27 mouse cellular contexts compared by ENCODE assay signal in genomic region chr11:3520919-3521318, GRCm38 (mm10). TPM values are rescaled to one million over a fixed set of nuclear protein-coding genes. Genes with fewer than 3 reads are reported as not detected.
DNase-seq lines count a peak whose midpoint lies in the region; ATAC-seq and TF ChIP-seq lines count a peak whose summit lies in the region.
"Had no signal": no experiment of that assay in that cellular context is flagged by ENCODE, and none has a peak within 500 bp of the region (broad histone marks: within the 10 kb centered on the region; RNA-seq: fewer than 3 reads in every experiment).

No protein-coding gene starts in this region.

- H3K4me1 ChIP-seq in midbrain, embryonic 14.5 days (ENCODE audit: control insufficient read depth, insufficient read depth, low read length) = peaks cover 11% of the 10 kb centered on the region
- H3K4me1 ChIP-seq in midbrain, embryonic 10.5 days = peaks cover 15% of the 10 kb centered on the region

- no peaks in the 10 kb centered on the region for H3K9me3 ChIP-seq in midbrain, embryonic 14.5 days (ENCODE audit: control insufficient read depth, low read length)
- no peaks in the 10 kb centered on the region for H3K9me3 ChIP-seq in midbrain, embryonic 10.5 days (replicated peaks)
- H3K9me3 ChIP-seq: embryonic facial prominence, embryonic 15.5 days; forebrain, embryonic 10.5 days; forebrain, embryonic 15.5 days; heart, embryonic 12.5 days; hindbrain, embryonic 12.5 days had no signal

- 0 out of 2 replicates have a peak, but pooled peaks have one; percentile 16 for ATAC-seq in midbrain, embryonic 14.5 days (ENCODE audit: low FRiP score, low TSS enrichment)
- ATAC-seq: activated CD4-positive, CD25-positive, alpha-beta regulatory T cell, adult 4 months; CD4-positive, CD25-positive, alpha-beta regulatory T cell, adult 4 months; forebrain, embryonic 15.5 days; hindbrain, postnatal 0 days; Patski had no signal

- 78% methylated on average over 14 of the region's 14 CpGs for WGBS in midbrain, embryonic 14.5 days
- 90% methylated on average over 13 of the region's 14 CpGs for WGBS in midbrain, embryonic 10.5 days

- DNase-seq in cerebellum, adult 11 months = peak; percentile 54
- no peak for DNase-seq in cerebellum, adult 8-10 months
- DNase-seq in cerebellum, adult 9-10 months = peak; percentile 63
- DNase-seq in cerebellum, postnatal 10 days = no peak
- no peak for DNase-seq in midbrain, embryonic 14.5 days
- no peak for DNase-seq in midbrain, embryonic 10.5 days (ENCODE audit: low spot score)
- no peak for DNase-seq in heart, adult 8-10 months (ENCODE audit: low spot score)
- DNase-seq: adrenal gland, adult 2 months; adrenal gland, postnatal 25 days; B cell, adult 2 months; gastrocnemius, postnatal 36 days; heart, adult 18-20 months; heart, postnatal 4 days; kidney, adult 11 months; kidney, adult 9 months had no signal

- H3K27ac ChIP-seq in midbrain, embryonic 14.5 days (replicated peaks; ENCODE audit: low read depth, low read length) = no peak overlapping the region
- H3K27ac ChIP-seq in midbrain, embryonic 10.5 days (replicated peaks) = no peak overlapping the region
- H3K27ac ChIP-seq: embryonic facial prominence, embryonic 15.5 days; forebrain, embryonic 10.5 days; forebrain, embryonic 15.5 days; hindbrain, embryonic 12.5 days; hindbrain, postnatal 0 days had no signal

- H3K4me3 ChIP-seq in midbrain, embryonic 14.5 days (replicated peaks; ENCODE audit: low read depth, low read length) = no peak overlapping the region
- no peak overlapping the region for H3K4me3 ChIP-seq in midbrain, embryonic 10.5 days
- no peak overlapping the region for H3K4me3 ChIP-seq in myocyte
- H3K4me3 ChIP-seq: embryonic facial prominence, embryonic 15.5 days; erythroblast, embryonic 14.5 days; forebrain, embryonic 10.5 days; forebrain, embryonic 15.5 days; heart, embryonic 12.5 days; hindbrain, embryonic 12.5 days had no signal

- H3K9ac ChIP-seq in midbrain, embryonic 14.5 days (replicated peaks; ENCODE audit: low read length) = no peak overlapping the region
- H3K9ac ChIP-seq: embryonic facial prominence, embryonic 15.5 days; forebrain, embryonic 15.5 days; heart, embryonic 12.5 days; hindbrain, embryonic 12.5 days had no signal

- H3ac ChIP-seq in myocyte (ENCODE audit: control insufficient read depth, insufficient read length) = no peak overlapping the region

- no peak for TF ChIP-seq POLR2A in myocyte (IDR thresholded peaks at IDR 0.05; ENCODE audit: insufficient read length, low read depth)

- H3K27me3 ChIP-seq in midbrain, embryonic 14.5 days (ENCODE audit: control insufficient read depth, insufficient read depth, low read length) = peaks cover 14% of the 10 kb centered on the region
- peaks cover 29% of the 10 kb centered on the region for H3K27me3 ChIP-seq in midbrain, embryonic 10.5 days (ENCODE audit: low read depth, poor library complexity, severe bottlenecking)
- H3K27me3 ChIP-seq in myocyte (ENCODE audit: control insufficient read depth, insufficient read depth, insufficient read length) = no peaks in the 10 kb centered on the region
- H3K27me3 ChIP-seq: heart, embryonic 12.5 days; Patski had no signal

- H3K79me2 ChIP-seq in myocyte (ENCODE audit: control insufficient read depth, insufficient read depth) = no peaks in the 10 kb centered on the region

- no peaks in the 10 kb centered on the region for H3K36me3 ChIP-seq in midbrain, embryonic 14.5 days (ENCODE audit: control insufficient read depth, insufficient read depth, low read length)
- peaks cover 58% of the 10 kb centered on the region for H3K36me3 ChIP-seq in midbrain, embryonic 10.5 days
- H3K36me3 ChIP-seq in myocyte (ENCODE audit: control insufficient read depth, insufficient read depth) = peaks cover 41% of the 10 kb centered on the region
- H3K36me3 ChIP-seq: forebrain, embryonic 15.5 days had no signal

- H3K4me2 ChIP-seq in midbrain, embryonic 14.5 days (ENCODE audit: low read length) = no peak overlapping the region
- H3K4me2 ChIP-seq in myocyte (ENCODE audit: low read depth) = no peak overlapping the region
- H3K4me2 ChIP-seq: embryonic facial prominence, embryonic 15.5 days; forebrain, embryonic 15.5 days; heart, embryonic 12.5 days; hindbrain, embryonic 12.5 days had no signal

TF ChIP-seq in myocyte, 11 proteins besides CTCF, POLR2A, EP300 and RAD21:
- peak; percentile 61 for TF ChIP-seq POLR2AphosphoS2 (IDR thresholded peaks at IDR 0.05; ENCODE audit: insufficient read length, low read depth)
- no peak for TF ChIP-seq E2F4 (IDR thresholded peaks at IDR 0.05; ENCODE audit: insufficient read depth)

RNA-seq across cellular contexts. Expression of gene Selenom, which starts 6.4 kb away (rescaled TPM):
- 48.5 and 76.5 TPM in 2 replicates for polyA plus RNA-seq in midbrain, embryonic 14.5 days (2014; fragmentation: Nextera tagmentation; extraction: Ambion mirVana)
- polyA plus RNA-seq in midbrain, embryonic 10.5 days (2016; fragmentation: Nextera tagmentation; extraction: Ambion mirVana) = 43.8 and 49.2 TPM in 2 replicates
- 270 TPM for polyA plus RNA-seq in myocyte (2012; fragmentation: generic; extraction: Trizol)
- total RNA-seq in heart, adult 8-10 months (2022) = 10 to 100 TPM; 33.5 to 51.0 (median 41.9) TPM

RNA-seq across cellular contexts. Expression of gene Inpp5j, which starts 16.3 kb away (rescaled TPM):
- polyA plus RNA-seq in midbrain, embryonic 14.5 days (2014; fragmentation: Nextera tagmentation; extraction: Ambion mirVana) = 3.2 and 4.7 TPM in 2 replicates
- polyA plus RNA-seq in midbrain, embryonic 10.5 days (2016; fragmentation: Nextera tagmentation; extraction: Ambion mirVana) = 0.16 and 0.24 TPM in 2 replicates
- 5.8 TPM for polyA plus RNA-seq in myocyte (2012; fragmentation: generic; extraction: Trizol)
- 10 to 100 TPM; 19.9 to 24.1 (median 22.7) TPM for total RNA-seq in heart, adult 8-10 months (2022)
- polyA plus RNA-seq: activated CD4-positive, CD25-positive, alpha-beta regulatory T cell, adult 4 months; erythroblast, embryonic 14.5 days had no signal

RNA-seq across cellular contexts. Expression of gene Smtn, which starts 19.5 kb away (rescaled TPM):
- polyA plus RNA-seq in midbrain, embryonic 14.5 days (2014; fragmentation: Nextera tagmentation; extraction: Ambion mirVana) = 7.2 and 12.8 TPM in 2 replicates
- polyA plus RNA-seq in midbrain, embryonic 10.5 days (2016; fragmentation: Nextera tagmentation; extraction: Ambion mirVana) = 40.2 and 45.4 TPM in 2 replicates
- 141 TPM for polyA plus RNA-seq in myocyte (2012; fragmentation: generic; extraction: Trizol)
- total RNA-seq in heart, adult 8-10 months (2022) = 100 to 1,000 TPM; 128 to 185 (median 149) TPM

RNA-seq across cellular contexts. Expression of gene Pla2g3, which starts 32.8 kb away (rescaled TPM):
- polyA plus RNA-seq in midbrain, embryonic 14.5 days (2014; fragmentation: Nextera tagmentation; extraction: Ambion mirVana) = 0.59 and 0.72 TPM in 2 replicates
- polyA plus RNA-seq in midbrain, embryonic 10.5 days (2016; fragmentation: Nextera tagmentation; extraction: Ambion mirVana) = 0.75 and 0.89 TPM in 2 replicates
- polyA plus RNA-seq in myocyte (2012; fragmentation: generic; extraction: Trizol) = 0.62 TPM
- under 1 TPM in 2 of 4 experiments, not detected in 2; 0.14 to 0.16 TPM for total RNA-seq in heart, adult 8-10 months (2022)
- total RNA-seq: gastrocnemius, adult 8-10 months had no signal
- polyA plus RNA-seq: erythroblast, embryonic 14.5 days had no signal

Comparison
In these comparisons a context has a peak if more than half of its experiments do, and no peak if none do; other contexts are left out.
1. DNase-seq: peak in cerebellum, adult 11 months (single experiment) and cerebellum, adult 9-10 months (single experiment); none in cerebellum, adult 8-10 months (single experiment), cerebellum, postnatal 10 days (0 of 2), midbrain, embryonic 14.5 days (single experiment), midbrain, embryonic 10.5 days (single experiment) and heart, adult 8-10 months (single experiment).